Mouse (Mus musculus) olfactory bulb, adult 2 months (tissue): ENCODE measurements around the gene Ostf1.

Experiments
- CTCF ChIP-seq: fragments of 200-500 bp; IDR thresholded peaks from 2 replicates; pipeline ENCODE4 v1.5.1; 2012; ENCODE audit warnings: low read depth, mild to moderate bottlenecking, low read length, moderate library complexity; ENCODE audit not compliant: insufficient read depth
- POLR2A ChIP-seq: fragments of 200-500 bp; IDR thresholded peaks from 2 replicates; pipeline ENCODE4 v1.6.1; 2012; ENCODE audit warnings: mild to moderate bottlenecking, low read depth, low read length, moderate library complexity; ENCODE audit not compliant: insufficient read depth

GRCm38 (mm10) chr19:18629589-18629988 lies 2.0 kb downstream of the Ostf1 start:
- TF ChIP-seq CTCF = no peak
- TF ChIP-seq POLR2A = no peak
